Mouse (Mus musculus): ENCODE measurements around the gene Nrcam. TPM values are rescaled to one million over a fixed set of nuclear protein-coding genes. Genes with fewer than 3 reads are reported as not detected.

Nrcam gene
- total and polyA plus RNA-seq, 3 experiments = 0.05 to 0.33 (median 0.13) TPM

DNA sequence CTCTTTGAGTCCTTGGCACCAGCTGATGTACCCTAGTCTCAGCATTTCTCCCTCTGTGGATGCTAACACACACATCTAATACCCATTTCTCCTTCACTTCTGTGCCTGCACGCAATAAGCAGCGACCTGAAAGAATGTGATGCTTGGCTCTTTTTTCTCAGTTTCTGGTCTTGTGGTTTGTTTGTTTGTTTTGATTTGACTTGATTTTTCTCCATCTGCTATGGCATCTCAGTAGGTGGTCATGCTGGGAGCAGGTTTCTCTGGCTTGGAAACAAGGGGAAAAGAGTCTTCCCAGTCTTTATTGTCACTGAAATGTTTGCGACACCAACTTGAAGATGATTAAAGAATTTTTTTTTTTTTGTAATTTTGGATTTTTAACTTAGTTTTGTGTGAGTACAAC is 192.8 kb downstream of the Nrcam start:
- H3K4me2 ChIP-seq (ENCODE audit: insufficient read depth, low read depth, poor library complexity, severe bottlenecking) = no peak overlapping the region
- no peak for DNase-seq (ENCODE audit: extremely low read depth)
- dilution Hi-C loops (cut with MboI; ENCODE audit: extremely low pct_ligation_motif_present, extremely low pct_unique_long_range_greater_than_20kb, low sequenced_read_pairs) = no loop called here
- H3K27me3 ChIP-seq (replicated peaks) = no peaks in the 10 kb centered on the region
- no peaks in the 10 kb centered on the region for H3K4me1 ChIP-seq (ENCODE audit: control insufficient read depth in 1 of 2, insufficient read depth in 2 of 2)
- H3K4me3 ChIP-seq (replicated peaks in 1 of 3; ENCODE audit: low read depth in 2 of 3, low read length in 2 of 3, poor library complexity in 1 of 3) = no peak overlapping the region
- H3K27ac ChIP-seq (ENCODE audit: insufficient read depth, low read depth) = no peak overlapping the region
- no peak overlapping the region for H3K9ac ChIP-seq (ENCODE audit: insufficient read depth, low read depth)
- in situ Hi-C loops (cut with MboI; ENCODE audit: low pct_ligation_motif_present, low pct_unique_long_range_greater_than_20kb, low sequenced_read_pairs) = no loop called here
- no peaks in the 10 kb centered on the region for H3K79me2 ChIP-seq (replicated peaks; ENCODE audit: control insufficient read depth, extremely low read depth, insufficient read depth, poor library complexity, severe bottlenecking)
- no peaks in the 10 kb centered on the region for H3K36me3 ChIP-seq (replicated peaks in 1 of 2; ENCODE audit: control insufficient read depth in 1 of 2, insufficient read depth in 1 of 2, low read length in 1 of 2)
- no peak for TF ChIP-seq MAZ (IDR thresholded peaks at IDR 0.05; ENCODE audit: low read depth, low read length)
- no peak for TF ChIP-seq ZC3H11A (IDR thresholded peaks at IDR 0.05; ENCODE audit: low read depth, low read length)
- TF ChIP-seq PAX5 (IDR thresholded peaks at IDR 0.05; ENCODE audit: low read length) = no peak
- TF ChIP-seq E2F4 (IDR thresholded peaks at IDR 0.05; ENCODE audit: insufficient replicate concordance, low read depth, low read length) = no peak
- TF ChIP-seq TBP (conservative IDR thresholded peaks at IDR 0.05; ENCODE audit: low read depth, low read length) = no peak
- TF ChIP-seq USF2 (conservative IDR thresholded peaks at IDR 0.05; ENCODE audit: low read depth, low read length) = no peak
- no peak for TF ChIP-seq ETS1 (conservative IDR thresholded peaks at IDR 0.05; ENCODE audit: low read depth, low read length)
- no peak for TF ChIP-seq NRF1 (IDR thresholded peaks at IDR 0.05; ENCODE audit: low read depth, low read length)
- no peak for TF ChIP-seq MYC (IDR thresholded peaks at IDR 0.05; ENCODE audit: low read depth, low read length)
- TF ChIP-seq CTCF (conservative IDR thresholded peaks at IDR 0.05 in 1 of 2, IDR thresholded peaks at IDR 0.05 in 1 of 2; ENCODE audit: low read depth in 2 of 2, low read length in 2 of 2) = no peak
- TF ChIP-seq POLR2AphosphoS2 (IDR thresholded peaks at IDR 0.05; ENCODE audit: low read depth, low read length) = no peak
- no peak for TF ChIP-seq POLR2A (IDR thresholded peaks at IDR 0.05; ENCODE audit: low read depth, low read length)
- no peak for TF ChIP-seq EP300 (IDR thresholded peaks at IDR 0.05; ENCODE audit: low read length)
- TF ChIP-seq RAD21 (IDR thresholded peaks at IDR 0.05; ENCODE audit: low read depth, low read length) = no peak
- no peak for TF ChIP-seq HCFC1 (IDR thresholded peaks at IDR 0.05; ENCODE audit: low read depth, low read length)
- no peak for TF ChIP-seq SIN3A (IDR thresholded peaks at IDR 0.05; ENCODE audit: low read length)
- TF ChIP-seq NELFE (IDR thresholded peaks at IDR 0.05; ENCODE audit: low read depth, low read length) = no peak
- TF ChIP-seq MEF2A (IDR thresholded peaks at IDR 0.05; ENCODE audit: borderline replicate concordance, low read depth, low read length) = no peak
- TF ChIP-seq UBTF (IDR thresholded peaks at IDR 0.05; ENCODE audit: low read depth, low read length) = no peak
- no peaks in the 10 kb centered on the region for H3K9me3 ChIP-seq (replicated peaks; ENCODE audit: low read length)

DNA sequence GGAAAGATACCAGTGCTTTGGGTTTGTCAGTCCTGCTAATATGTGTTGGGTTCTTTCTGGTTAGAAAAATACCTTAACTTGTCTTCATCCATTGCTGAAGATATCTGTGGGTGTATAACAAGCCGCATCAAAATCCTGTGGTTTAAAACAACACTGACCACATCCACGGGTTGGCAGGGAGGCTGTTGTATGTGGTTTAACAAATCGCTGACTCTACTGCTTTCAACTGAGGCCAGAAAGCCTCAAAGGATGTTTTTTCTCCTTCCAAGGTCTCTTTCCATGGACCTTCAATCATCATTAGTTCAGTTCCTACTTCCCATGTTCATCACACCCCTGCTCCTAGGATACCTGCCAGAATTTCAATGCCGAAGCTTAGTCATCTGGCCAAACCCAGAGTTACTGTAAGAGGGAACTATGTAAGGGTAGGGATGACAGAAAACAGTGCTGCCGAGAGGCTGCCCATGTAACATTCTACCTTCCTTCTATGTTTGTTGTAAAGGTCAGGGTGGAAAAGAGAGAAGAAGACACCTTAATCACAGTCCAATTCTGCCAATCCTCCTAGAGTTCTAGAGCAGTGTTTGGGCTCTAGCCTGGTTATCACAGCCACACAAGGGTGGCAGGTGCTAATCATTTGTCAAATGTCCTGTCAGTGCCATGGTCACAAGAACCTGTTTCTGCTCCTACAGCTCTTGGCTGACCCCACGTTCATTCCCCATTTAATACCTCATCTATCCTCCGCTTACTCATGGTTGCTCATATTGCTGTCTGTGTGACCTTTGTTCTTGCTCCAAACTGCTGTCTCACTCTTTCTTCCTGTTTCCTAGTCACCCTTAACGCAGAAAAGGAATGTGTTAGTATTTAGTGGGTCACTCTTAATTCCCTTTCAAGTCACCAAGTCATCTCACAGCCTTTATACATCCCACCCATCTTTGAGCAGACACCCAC is 196.2 kb downstream of the Nrcam start:
- Histone ChIP-seq H3K9me3 (replicated peaks; ENCODE audit: low read length) (no peaks in the 10 kb centered on the region), H3K79me2 (replicated peaks; ENCODE audit: control insufficient read depth, extremely low read depth, insufficient read depth, poor library complexity, severe bottlenecking) (no peaks in the 10 kb centered on the region), H3K27me3 (replicated peaks) (no peaks in the 10 kb centered on the region), H3K4me1 (ENCODE audit: control insufficient read depth in 1 of 2, insufficient read depth in 2 of 2) (no peaks in the 10 kb centered on the region), H3K4me2 (ENCODE audit: insufficient read depth, low read depth, poor library complexity, severe bottlenecking) (no peak overlapping the region), H3K27ac (ENCODE audit: insufficient read depth, low read depth) (no peak overlapping the region), H3K36me3 (replicated peaks in 1 of 2; ENCODE audit: control insufficient read depth in 1 of 2, insufficient read depth in 1 of 2, low read length in 1 of 2) (no peaks in the 10 kb centered on the region), H3K4me3 (replicated peaks in 1 of 3; ENCODE audit: low read depth in 2 of 3, low read length in 2 of 3, poor library complexity in 1 of 3) (no peak overlapping the region), H3K9ac (ENCODE audit: insufficient read depth, low read depth) (no peak overlapping the region)
- dilution Hi-C loops (cut with MboI; ENCODE audit: extremely low pct_ligation_motif_present, extremely low pct_unique_long_range_greater_than_20kb, low sequenced_read_pairs) (no loop called here), in situ Hi-C loops (cut with MboI; ENCODE audit: low pct_ligation_motif_present, low pct_unique_long_range_greater_than_20kb, low sequenced_read_pairs) (loop anchor here (25.0 kb wide), 1 partner anchor 213 kb away; no protein-coding TSS in a partner anchor)
- DNase-seq (ENCODE audit: extremely low read depth) = no peak
- TF ChIP-seq SIN3A (IDR thresholded peaks at IDR 0.05; ENCODE audit: low read length) (no peak), NELFE (IDR thresholded peaks at IDR 0.05; ENCODE audit: low read depth, low read length) (no peak), HCFC1 (IDR thresholded peaks at IDR 0.05; ENCODE audit: low read depth, low read length) (no peak), ZKSCAN1 (IDR thresholded peaks at IDR 0.05; ENCODE audit: borderline replicate concordance, low read depth, low read length) (no peak), TBP (conservative IDR thresholded peaks at IDR 0.05; ENCODE audit: low read depth, low read length) (no peak), MAZ (IDR thresholded peaks at IDR 0.05; ENCODE audit: low read depth, low read length) (no peak), CTCF (conservative IDR thresholded peaks at IDR 0.05 in 1 of 2, IDR thresholded peaks at IDR 0.05 in 1 of 2; ENCODE audit: low read depth in 2 of 2, low read length in 2 of 2) (no peak), NRF1 (IDR thresholded peaks at IDR 0.05; ENCODE audit: low read depth, low read length) (no peak)
